Mouse (Mus musculus) embryonic fibroblast, embryonic 13.5 days (primary cell): Measurements from ENCODE around the gene Myh14.

Source experiments
- CTCF ChIP-seq: IDR thresholded peaks from 2 replicates; pipeline ENCODE4 v1.5.1; 2011; ENCODE audit warnings: mild to moderate bottlenecking, control low read depth, low read length, moderate library complexity, borderline replicate concordance; ENCODE audit not compliant: insufficient read depth
- POLR2A ChIP-seq: IDR thresholded peaks from 2 replicates; pipeline ENCODE4 v1.6.1; 2011; ENCODE audit warnings: low read depth, mild to moderate bottlenecking, control low read depth, low read length, moderate library complexity

GRCm38 (mm10) chr7:44649990-44650389 is 20.7 kb downstream of the Myh14 start:
- peak; percentile 83; the same call in 1 of the 2 replicates for TF ChIP-seq CTCF
- no peak for TF ChIP-seq POLR2A
